Mouse (Mus musculus) forebrain, embryonic 11.5 days (tissue): ENCODE results near the gene H2afv. TPM values are rescaled to one million over a fixed set of nuclear protein-coding genes. Genes with fewer than 3 reads are reported as not detected.
"Not testable (repeated sequence)": the region's sequence is repeated elsewhere in the genome, so short reads cannot be mapped to it uniquely, and the experiment has no call there.

Experiments
- ATAC-seq: fragments of 200-750 bp; cut with Nextera tagmentation; replicated peaks from 2 replicates; pipeline ENCODE4 v1.8.0; 2017; ENCODE audit warnings: moderate TSS enrichment; ENCODE audit not compliant: low FRiP score
- DNase-seq: peaks from one replicate; pipeline ENCODE4 v3.0.0-alpha.2; 2017; ENCODE audit warnings: low spot score
- H3K27ac ChIP-seq: fragments of 300-500 bp; sonication (generic); 2 replicates; pipeline ENCODE4 v1.5.1; 2014; ENCODE audit warnings: low read depth, low read length
- H3K27me3 ChIP-seq: fragments of 300-500 bp; sonication (generic); 2 replicates; pipeline ENCODE4 v1.6.1; 2014; ENCODE audit warnings: mild to moderate bottlenecking, low read length, mixed read lengths; ENCODE audit not compliant: control insufficient read depth, insufficient read depth
- H3K36me3 ChIP-seq: fragments of 300-500 bp; sonication (generic); 2 replicates; pipeline ENCODE4 v1.6.1; 2014; ENCODE audit warnings: mild to moderate bottlenecking, low read length, moderate library complexity, mixed read lengths; ENCODE audit not compliant: control insufficient read depth, insufficient read depth
- H3K4me1 ChIP-seq: fragments of 300-500 bp; sonication (generic); replicated peaks from 2 replicates; pipeline ENCODE4 v1.6.1; 2014; ENCODE audit warnings: low read length, mixed read lengths; ENCODE audit not compliant: control insufficient read depth, insufficient read depth
- H3K4me2 ChIP-seq: fragments of 300-500 bp; sonication (generic); 2 replicates; pipeline ENCODE4 v1.6.1; 2014; ENCODE audit warnings: low read depth, mild to moderate bottlenecking, low read length, moderate library complexity, mixed read lengths; ENCODE audit not compliant: severe bottlenecking
- H3K4me3 ChIP-seq: fragments of 300-500 bp; sonication (generic); 2 replicates; pipeline ENCODE4 v1.5.1; 2014; ENCODE audit warnings: low read depth, low read length
- H3K9ac ChIP-seq: fragments of 300-500 bp; sonication (generic); 2 replicates; pipeline ENCODE4 v1.6.1; 2014; ENCODE audit warnings: low read length
- H3K9me3 ChIP-seq: fragments of 300-500 bp; sonication (generic); 2 replicates; pipeline ENCODE4 v1.6.1; 2016; ENCODE audit warnings: low read length, mixed read lengths; ENCODE audit not compliant: control insufficient read depth
- WGBS: fragments of 180-500 bp; shearing (Covaris S2); extraction: QIAGEN DNeasy Blood & Tissue Kit; methylation state at CpG from one replicate; pipeline ENCODE4 v1.1.7; 2014; 5-methylcytosine and 5-hydroxymethylcytosine counted together
- polyA plus RNA-seq: library from polyadenylated mRNA; unstranded; fragments of >200 nt; fragmentation: Nextera tagmentation; extraction: Ambion mirVana; gene quantifications from 2 replicates; pipeline ENCODE4 v1.2.1, GENCODE M21; 2014

The H2afv gene
- polyA plus RNA-seq, 1 experiment from 2014 or later, result 962 TPM

GRCm38 (mm10) chr11:6430186-6430585, 14.1 kb downstream of the H2afv start:
- H3K36me3 ChIP-seq, result peaks cover 30% of the 10 kb centered on the region
- 92% methylated on average over 7 of the region's 7 CpGs for WGBS
- ATAC-seq (no peak), DNase-seq (no peak)
- H3K4me2 ChIP-seq, result no peak overlapping the region
- H3K9ac ChIP-seq, result no peak overlapping the region
- H3K4me3 ChIP-seq, result no peak overlapping the region
- no peaks in the 10 kb centered on the region for H3K27me3 ChIP-seq
- H3K9me3 ChIP-seq, result no peaks in the 10 kb centered on the region
- H3K4me1 ChIP-seq, result no peaks in the 10 kb centered on the region
- no peak overlapping the region for H3K27ac ChIP-seq

GRCm38 (mm10) chr11:6420722-6421350, 23.4 kb downstream of the H2afv start:
- DNase-seq, result no peak

GRCm38 (mm10) chr11:6420283-6420703, 23.9 kb downstream of the H2afv start:
- DNase-seq (no peak), ATAC-seq (no peak)
- no peak overlapping the region for H3K4me3 ChIP-seq
- 38% methylated on average over 1 of the region's 1 CpGs for WGBS
- H3K9ac ChIP-seq, result no peak overlapping the region
- no peaks in the 10 kb centered on the region for H3K4me1 ChIP-seq
- H3K27me3 ChIP-seq, result no peaks in the 10 kb centered on the region
- no peak overlapping the region for H3K27ac ChIP-seq
- H3K9me3 ChIP-seq, result no peaks in the 10 kb centered on the region
- no peak overlapping the region for H3K4me2 ChIP-seq
- peaks cover 10% of the 10 kb centered on the region; the same call in 1 of the 2 replicates for H3K36me3 ChIP-seq

More at GRCm38 (mm10) chr11:6420722-6421350, 23.4 kb downstream of the H2afv start:
- no peaks in the 10 kb centered on the region for H3K9me3 ChIP-seq
- H3K36me3 ChIP-seq, result peaks cover 10% of the 10 kb centered on the region; the same call in 1 of the 2 replicates
- H3K4me3 ChIP-seq, result no peak overlapping the region
- H3K27me3 ChIP-seq, result no peaks in the 10 kb centered on the region
- 80% methylated on average over 2 of the region's 2 CpGs for WGBS
- no peaks in the 10 kb centered on the region for H3K4me1 ChIP-seq
- H3K27ac ChIP-seq, result no peak overlapping the region
- ATAC-seq, result no peak
- H3K9ac ChIP-seq, result no peak overlapping the region
- no peak overlapping the region for H3K4me2 ChIP-seq

- not testable (repeated sequence) for ATAC-seq, DNase-seq, H3K4me2 ChIP-seq, H3K9ac ChIP-seq, H3K9me3 ChIP-seq, H3K4me3 ChIP-seq, H3K36me3 ChIP-seq, H3K27me3 ChIP-seq, H3K27ac ChIP-seq, H3K4me1 ChIP-seq
- WGBS, result 67% methylated on average over 4 of the region's 4 CpGs
These were observed 25.1 kb downstream of the H2afv start for GRCm38 (mm10) chr11:6419156-6419555.

DNA sequence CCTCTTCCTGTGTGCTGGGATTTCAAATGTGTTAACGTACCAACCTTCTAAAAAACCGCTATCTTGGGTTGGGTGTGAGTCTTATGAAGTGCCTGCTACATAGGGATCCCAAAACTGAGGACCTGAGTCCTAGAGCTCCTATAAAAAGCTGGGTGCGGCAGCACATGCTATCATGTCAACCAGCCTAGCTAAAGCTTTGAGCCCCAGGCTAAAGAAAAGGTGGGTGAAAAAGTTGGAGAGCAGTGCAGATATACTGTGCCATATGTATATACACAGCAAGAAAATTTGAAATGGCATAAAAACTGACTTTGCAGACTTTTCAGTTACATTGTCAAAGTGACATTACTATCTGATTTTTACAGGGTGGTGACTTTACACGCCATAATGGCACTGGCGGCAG, 25.5 kb downstream of the H2afv start:
- H3K27ac ChIP-seq, result no peak overlapping the region
- H3K4me3 ChIP-seq, result no peak overlapping the region
- H3K27me3 ChIP-seq, result no peaks in the 10 kb centered on the region
- no peak overlapping the region for H3K9ac ChIP-seq
- 89% methylated on average over 5 of the region's 5 CpGs for WGBS
- DNase-seq, result no peak
- H3K9me3 ChIP-seq, result no peaks in the 10 kb centered on the region
- ATAC-seq, result no peak
- H3K4me1 ChIP-seq, result peaks cover 3% of the 10 kb centered on the region
- H3K4me2 ChIP-seq, result peak overlapping the region; percentile 32; the same call in 1 of the 2 replicates
- peaks cover 8% of the 10 kb centered on the region; the same call in 1 of the 2 replicates for H3K36me3 ChIP-seq

DNA sequence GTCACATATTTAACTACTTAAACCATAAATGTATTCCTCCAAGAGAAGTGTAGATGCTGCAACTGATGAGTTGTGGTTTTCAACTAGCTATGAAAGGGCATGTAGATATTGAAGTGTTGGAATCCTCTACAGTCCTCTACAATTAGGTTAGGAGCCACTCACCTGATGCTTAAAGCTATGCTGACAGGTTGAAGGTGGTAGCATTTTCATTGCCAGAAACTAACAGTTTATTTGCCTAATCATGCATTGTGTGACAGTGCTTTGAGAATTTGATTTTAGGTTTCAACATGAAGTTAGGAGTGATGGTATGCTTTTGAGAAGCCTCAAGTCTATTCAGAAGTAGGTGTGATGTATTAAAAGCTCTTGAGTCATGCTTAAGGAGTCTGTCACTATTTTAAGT, 26.8 kb downstream of the H2afv start:
- H3K9me3 ChIP-seq, result no peaks in the 10 kb centered on the region
- H3K4me3 ChIP-seq, result peak overlapping the region; percentile 96
- H3K4me1 ChIP-seq, result peaks cover 3% of the 10 kb centered on the region
- H3K27ac ChIP-seq, result no peak overlapping the region
- H3K9ac ChIP-seq, result peak overlapping the region; percentile 97
- no peaks in the 10 kb centered on the region for H3K27me3 ChIP-seq
- H3K4me2 ChIP-seq, result peak overlapping the region; percentile 67
- ATAC-seq, result no peak
- peaks cover 8% of the 10 kb centered on the region; the same call in 1 of the 2 replicates for H3K36me3 ChIP-seq
- no peak for DNase-seq

DNA sequence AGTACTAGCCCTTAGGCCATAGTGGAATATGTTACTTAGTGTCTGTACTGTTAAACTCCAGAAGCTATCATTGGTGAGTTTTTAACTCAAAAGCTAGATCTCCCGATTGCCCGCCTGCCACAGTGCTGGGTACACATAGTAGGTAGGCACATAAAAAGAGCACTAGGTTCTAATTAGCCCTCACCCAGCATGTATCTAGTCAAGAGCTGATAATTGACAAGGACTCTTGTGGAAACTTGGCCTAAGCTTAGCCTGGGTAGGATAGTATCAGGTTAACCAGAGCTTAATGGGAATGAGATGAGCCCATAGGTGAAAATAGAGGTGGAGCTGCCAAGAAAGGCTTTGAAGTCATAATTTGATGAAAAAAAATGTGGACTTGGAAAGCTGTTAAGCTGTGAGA, 27.2 kb downstream of the H2afv start:
- ATAC-seq (no peak), DNase-seq (no peak)
- no peak overlapping the region for H3K27ac ChIP-seq
- peaks cover 8% of the 10 kb centered on the region; the same call in 1 of the 2 replicates for H3K36me3 ChIP-seq
- no peaks in the 10 kb centered on the region for H3K27me3 ChIP-seq
- H3K4me2 ChIP-seq, result peak overlapping the region; percentile 67
- WGBS, result 45% methylated on average over 2 of the region's 2 CpGs
- H3K9me3 ChIP-seq, result no peaks in the 10 kb centered on the region
- peak overlapping the region; percentile 97 for H3K9ac ChIP-seq
- H3K4me3 ChIP-seq, result peak overlapping the region; percentile 96
- peaks cover 3% of the 10 kb centered on the region for H3K4me1 ChIP-seq

DNA sequence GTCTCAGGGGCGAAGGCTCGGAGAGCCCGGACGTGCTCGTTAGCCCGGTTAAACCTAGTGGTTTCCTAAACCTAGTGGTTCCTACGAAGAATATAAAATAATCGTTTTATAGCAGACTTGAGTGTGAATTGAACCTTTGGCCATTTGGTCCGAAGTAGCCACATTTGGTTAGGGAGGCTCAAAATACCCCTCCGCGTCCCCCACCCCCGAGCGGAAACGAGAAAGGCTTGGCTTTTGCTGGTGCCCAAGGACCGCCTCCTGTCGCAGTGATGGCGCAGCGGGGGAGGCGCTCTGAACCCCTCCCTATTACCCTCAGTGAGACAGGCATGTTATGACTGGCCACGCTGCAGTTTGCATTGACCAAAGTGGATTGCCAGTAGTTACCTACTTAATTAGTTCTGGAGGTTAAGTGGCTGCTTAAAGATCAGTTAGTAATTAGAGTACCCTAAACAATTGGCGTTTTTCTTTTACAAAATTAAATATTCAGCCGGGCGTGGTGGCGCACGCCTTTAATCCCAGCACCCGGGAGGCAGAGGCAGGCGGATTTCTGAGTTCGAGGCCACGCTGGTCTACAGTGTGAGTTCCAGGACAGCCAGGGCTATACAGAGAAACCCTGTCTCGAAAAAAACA, 27.7 kb downstream of the H2afv start:
- peak; percentile 90 for DNase-seq
- peak overlapping the region; percentile 93 for H3K27ac ChIP-seq
- peak overlapping the region; percentile 97 for H3K9ac ChIP-seq
- peak; percentile 53 for ATAC-seq
- peak overlapping the region; percentile 96 for H3K4me3 ChIP-seq
- peak overlapping the region; percentile 67 for H3K4me2 ChIP-seq
- H3K36me3 ChIP-seq, result peaks cover 8% of the 10 kb centered on the region; the same call in 1 of the 2 replicates
- H3K9me3 ChIP-seq, result no peaks in the 10 kb centered on the region
- H3K4me1 ChIP-seq, result peaks cover 3% of the 10 kb centered on the region
- H3K27me3 ChIP-seq, result no peaks in the 10 kb centered on the region
- 2% methylated on average over 30 of the region's 30 CpGs for WGBS
